Mouse (Mus musculus) heart, adult 18-20 months (tissue): ENCODE data around the gene Msantd3. TPM values are rescaled to one million over a fixed set of nuclear protein-coding genes. Genes with fewer than 3 reads are reported as not detected.

Source experiments
- DNase-seq, 2 experiments: peaks; one replicate each; pipeline ENCODE4 v3.0.0; 2021 to 2022; ENCODE audit warnings: mixed read lengths in 1 of 2
- long read RNA-seq, 2 experiments: library from polyadenylated mRNA; stranded (forward); transcript quantifications; one replicate each; pipeline ENCODE4 v2.0.0; 2021
- total RNA-seq, 2 experiments: library from RNA; stranded (reverse); gene quantifications; 2 replicates each; pipeline ENCODE4 v1.2.3; 2021

Gene Msantd3
- 10 to 100 TPM; 18.2 to 19.6 TPM for total RNA-seq
- long read RNA-seq, experiment 1, transcript Msantd3-203 (3 exons, 1,597 nt), result major isoform, 20 of 26 reads
- long read RNA-seq, experiment 1, partial matches to known transcripts, result 1 of 26 reads
- long read RNA-seq, experiment 1, other reads (novel, unspliced or antisense), result 4 of 26 reads
- long read RNA-seq, experiment 2, transcript Msantd3-203 (3 exons, 1,597 nt), result major isoform, 10 of 15 reads
- long read RNA-seq, experiment 2, partial matches to known transcripts, result 1 of 15 reads
- long read RNA-seq, experiment 2, other reads (novel, unspliced or antisense), result 1 of 15 reads

GRCm38 (mm10) chr4:48539841-48540575, at the start of gene Msantd3:
Msantd3 (plus strand) TSS chr4:48539935.
- peak; percentile 45 to 71 for DNase-seq

- DNase-seq, result no peak
These were observed 48.4 kb upstream of the Msantd3 start for GRCm38 (mm10) chr4:48491290-48491743.

- DNase-seq, result no peak
These were observed 47.2 kb upstream of the Msantd3 start for GRCm38 (mm10) chr4:48492510-48492909.

DNA sequence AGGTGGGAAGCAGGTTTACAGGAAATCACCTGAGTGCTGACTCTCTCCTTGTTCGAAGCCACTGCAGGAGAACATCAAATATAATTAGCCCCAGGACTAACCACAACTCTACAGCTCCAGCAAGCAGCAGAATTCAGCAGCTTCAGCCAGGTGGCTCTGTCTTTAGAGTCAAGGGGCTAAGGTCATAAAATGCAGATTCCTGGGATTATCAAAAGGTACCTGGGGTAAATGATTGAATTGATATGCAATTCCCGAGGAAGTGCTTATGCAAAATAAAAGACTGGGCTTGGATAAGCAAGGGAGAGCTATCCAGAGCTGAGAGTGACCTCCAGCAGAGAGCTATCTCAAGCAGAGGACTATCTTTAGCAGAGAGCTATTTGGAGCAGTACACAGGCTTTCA, 28.9 kb upstream of the Msantd3 start:
- no peak for DNase-seq

- no peak for DNase-seq
These were observed 10.2 kb upstream of the Msantd3 start for GRCm38 (mm10) chr4:48529559-48529958.

GRCm38 (mm10) chr4:48531804-48532601, 7.7 kb upstream of the Msantd3 start:
- DNase-seq, result no peak

DNA sequence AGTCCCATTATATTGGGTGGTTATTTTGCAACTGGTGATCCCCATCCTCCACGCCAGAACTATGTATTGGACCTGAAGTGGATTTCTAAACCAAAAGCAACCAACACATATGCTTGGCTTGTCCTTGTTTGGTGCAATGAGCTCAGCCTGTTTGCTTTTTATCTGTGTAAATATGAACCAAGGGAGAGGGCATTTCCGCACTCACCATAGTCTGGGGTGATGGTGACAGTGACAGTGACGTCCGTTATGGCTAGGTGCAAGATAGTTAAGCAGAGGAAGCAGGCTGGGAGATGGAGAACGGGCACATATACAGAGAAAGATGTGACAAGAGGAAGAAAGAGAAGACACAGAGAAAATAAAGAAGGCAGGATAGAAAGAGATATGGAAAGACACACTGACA, 3.5 kb upstream of the Msantd3 start:
- no peak for DNase-seq

GRCm38 (mm10) chr4:48537024-48537423, 2.7 kb upstream of the Msantd3 start:
- no peak for DNase-seq

DNA sequence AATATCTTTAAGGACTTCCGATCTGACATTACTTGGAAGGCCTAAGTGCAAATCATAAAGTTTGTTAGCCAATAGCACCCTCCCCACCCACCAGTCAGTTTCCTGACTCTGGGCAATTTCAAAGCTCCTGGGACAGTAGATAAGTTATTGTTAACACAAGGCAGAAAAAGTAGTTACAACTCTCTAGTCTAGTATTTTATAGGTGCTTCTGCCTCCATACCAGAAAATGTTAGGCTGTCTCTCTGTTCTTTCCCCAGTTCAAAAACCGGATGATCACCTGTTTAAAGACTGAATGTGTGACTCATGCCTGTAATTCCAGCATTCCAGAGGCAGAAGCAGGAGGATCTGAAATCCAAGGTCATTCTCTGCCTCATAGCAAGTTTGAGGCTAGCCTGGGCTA, 1.2 kb upstream of the Msantd3 start:
- no peak for DNase-seq

DNA sequence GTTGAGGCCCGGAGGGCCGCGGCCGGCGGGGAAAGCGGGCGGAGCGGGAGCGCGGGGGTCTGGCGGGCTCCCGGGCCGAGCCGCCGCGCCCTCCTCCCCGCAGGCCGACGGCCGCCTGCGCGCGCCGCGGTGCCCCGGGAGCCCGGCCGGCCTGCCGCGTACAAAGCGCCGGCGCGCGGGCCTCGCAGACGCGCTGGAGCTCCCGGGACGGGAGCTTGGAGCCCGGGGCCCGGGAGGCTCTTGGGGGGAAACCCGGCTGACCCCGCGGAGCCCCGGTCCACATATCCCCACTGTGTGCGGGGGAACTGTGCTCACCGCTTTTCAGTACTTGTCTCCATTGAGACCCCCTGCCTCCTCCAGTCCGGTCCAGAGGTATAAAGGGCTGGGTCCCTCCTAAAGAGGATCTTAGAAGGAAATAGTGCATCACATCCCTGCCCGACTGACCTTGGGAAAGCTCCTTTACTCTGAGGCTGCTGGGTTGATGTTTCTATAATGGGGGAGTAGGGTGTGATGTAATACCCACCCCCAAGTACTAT, 909 bp downstream of the Msantd3 start:
- DNase-seq, result peak; percentile 27 to 64

- no peak for DNase-seq
These were observed 2.0 kb downstream of the Msantd3 start for GRCm38 (mm10) chr4:48541526-48542250.

GRCm38 (mm10) chr4:48542351-48542750, 2.6 kb downstream of the Msantd3 start:
- peak in 1 of 2 experiments; percentile 34 for DNase-seq

- no peak for DNase-seq
These were observed 3.5 kb downstream of the Msantd3 start for GRCm38 (mm10) chr4:48543071-48543865.

- no peak for DNase-seq
These were observed 4.4 kb downstream of the Msantd3 start for GRCm38 (mm10) chr4:48544141-48544540.

DNA sequence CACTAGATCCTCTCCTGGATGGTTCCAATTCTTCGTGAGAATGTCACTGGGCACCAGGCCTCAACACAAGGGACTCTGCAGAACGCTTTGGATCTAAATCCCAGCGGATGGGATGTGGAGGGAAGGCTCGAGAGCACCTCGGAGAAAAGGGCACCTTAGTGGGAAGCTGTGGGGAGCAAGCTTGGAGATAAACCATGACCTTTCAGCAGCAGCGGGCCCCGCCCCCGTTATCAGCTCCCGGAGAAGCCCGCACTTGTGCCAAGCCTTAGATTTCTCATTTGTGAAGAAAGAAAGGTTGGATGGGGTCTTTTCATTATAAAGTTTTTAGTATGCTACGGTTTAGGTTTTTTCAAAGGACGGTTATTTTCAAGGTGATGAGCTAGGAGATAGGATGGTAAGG, 6.2 kb downstream of the Msantd3 start:
- DNase-seq, result no peak

DNA sequence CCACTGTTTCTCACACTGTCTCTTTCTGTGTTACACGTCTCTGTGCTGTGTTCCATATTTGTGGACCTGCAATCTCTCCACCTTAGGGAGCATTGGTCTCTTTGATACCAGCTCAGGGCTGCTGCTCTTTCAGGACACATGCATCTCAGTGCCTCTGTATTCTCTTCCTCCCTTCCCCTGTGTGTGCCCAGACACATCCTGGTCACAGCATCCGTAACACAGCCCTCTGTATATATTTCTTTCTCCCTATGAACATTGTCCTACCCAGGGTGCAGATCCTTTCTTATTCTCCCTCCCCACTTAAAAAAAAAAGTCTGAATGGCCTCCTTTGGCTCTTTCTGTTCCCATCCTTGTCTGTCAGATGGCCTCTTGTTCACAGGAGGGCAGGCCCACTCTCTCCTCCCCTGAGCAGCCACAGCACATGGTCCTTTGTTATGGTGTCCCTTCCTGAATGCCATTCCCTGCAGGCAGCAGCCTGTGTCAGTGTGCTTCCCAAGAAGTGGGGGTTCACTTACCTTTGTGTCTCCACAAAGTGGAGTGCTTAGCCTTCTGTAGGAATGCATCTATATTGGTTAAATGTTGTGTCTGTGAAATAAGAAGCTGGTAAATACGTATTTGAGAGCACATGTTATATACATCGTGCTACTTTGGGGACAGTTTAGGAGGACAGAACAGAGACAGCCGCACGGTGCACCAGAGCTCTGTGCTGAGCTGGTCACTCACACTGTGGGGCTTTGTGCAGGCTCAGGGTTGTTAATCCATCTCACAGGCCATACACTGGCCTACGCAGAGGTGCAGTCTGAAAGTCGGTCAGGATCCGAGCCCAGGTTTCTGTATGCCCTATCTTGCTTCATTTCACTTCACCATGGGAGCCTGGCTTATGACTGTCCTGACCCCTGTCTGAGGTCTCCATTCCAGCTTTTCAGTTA, 7.1 kb downstream of the Msantd3 start:
- DNase-seq, result no peak

GRCm38 (mm10) chr4:48548393-48549045, 8.8 kb downstream of the Msantd3 start:
- DNase-seq, result no peak

- no peak for DNase-seq
These were observed 9.9 kb downstream of the Msantd3 start for GRCm38 (mm10) chr4:48549661-48550060.

- DNase-seq, result no peak
These were observed 12.8 kb downstream of the Msantd3 start for GRCm38 (mm10) chr4:48552486-48553064.
